Mouse (Mus musculus) right cerebral cortex, postnatal 10 days (tissue): Measurements from ENCODE around the gene Cltb.
"Not testable (repeated sequence)": the region's sequence is repeated elsewhere in the genome, so short reads cannot be mapped to it uniquely, and the experiment has no call there.

ENCODE experiments used
- DNase-seq, 2 experiments: peaks; one replicate each; pipeline ENCODE4 v3.0.0; 2021; ENCODE audit warnings: low spot score in 2 of 2

Cltb gene

DNA sequence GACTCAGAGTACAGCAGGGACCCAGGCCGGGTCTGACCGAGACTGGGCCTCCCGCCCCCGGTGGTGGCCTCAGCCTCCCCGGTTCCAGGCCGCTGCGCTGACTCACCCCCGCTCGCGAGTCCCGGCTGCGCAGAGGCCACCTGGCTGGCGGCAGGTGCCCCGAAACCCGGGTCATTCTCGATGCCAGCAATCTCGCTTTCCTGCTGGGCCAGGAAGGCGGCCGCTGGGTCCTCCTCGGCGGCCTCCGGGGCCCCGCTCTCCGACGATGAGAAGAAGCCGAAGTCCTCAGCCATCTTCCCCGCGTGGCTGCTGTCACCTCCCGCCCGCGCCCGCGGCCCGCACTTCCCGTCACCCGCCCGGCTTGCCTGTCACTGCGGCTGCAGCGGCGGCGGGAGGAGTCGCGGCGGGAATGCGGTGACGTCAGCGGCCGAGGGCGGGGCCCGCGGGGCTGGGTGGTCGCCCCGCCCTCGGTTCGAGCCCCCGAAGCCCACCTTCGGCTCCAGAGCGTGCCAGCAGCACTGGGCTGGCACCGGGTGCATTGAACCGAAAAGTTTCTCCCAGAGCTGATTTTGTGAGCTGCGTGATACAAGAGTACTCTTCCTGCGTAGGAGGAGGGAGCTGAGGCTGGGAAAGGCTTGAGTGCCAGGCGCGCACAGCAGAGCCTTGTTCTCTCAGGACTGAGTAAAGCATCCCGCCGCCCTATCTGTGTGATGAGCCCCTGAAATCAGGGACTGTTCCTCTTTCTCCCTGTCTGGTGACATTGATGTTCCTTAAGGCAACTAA lies at the start of gene Cltb:
Gene Cltb, minus strand, starts transcription at position 373 of the 783 bp plus-strand sequence.
- peak; percentile 93 to 95 for DNase-seq

GRCm38 (mm10) chr13:54660877-54661276 lies 49.7 kb upstream of the Cltb start:
- DNase-seq = no peak

GRCm38 (mm10) chr13:54650461-54650860 lies 39.3 kb upstream of the Cltb start:
- DNase-seq = no peak

DNA sequence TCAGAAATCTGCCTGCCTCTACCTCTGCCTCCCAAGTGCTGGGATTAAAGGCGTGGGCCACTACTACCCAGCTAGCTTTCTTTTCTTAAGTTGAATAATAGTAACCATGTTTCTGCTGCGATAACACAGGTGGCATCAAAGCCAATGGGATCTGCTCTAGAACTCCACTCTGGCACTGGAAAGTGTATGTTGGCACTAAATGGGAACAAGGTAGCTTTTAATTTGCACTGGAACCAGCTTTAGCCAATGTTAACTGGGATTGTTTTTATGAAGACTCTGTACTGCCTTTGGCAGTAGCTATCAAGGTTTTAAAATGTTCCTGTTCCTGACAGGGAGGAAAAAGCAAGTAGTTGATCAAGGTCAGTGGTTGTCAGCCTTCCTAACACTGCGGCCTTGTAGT lies 23.9 kb upstream of the Cltb start:
- no peak for DNase-seq

GRCm38 (mm10) chr13:54632731-54633277 lies 21.7 kb upstream of the Cltb start:
- no peak for DNase-seq

DNA sequence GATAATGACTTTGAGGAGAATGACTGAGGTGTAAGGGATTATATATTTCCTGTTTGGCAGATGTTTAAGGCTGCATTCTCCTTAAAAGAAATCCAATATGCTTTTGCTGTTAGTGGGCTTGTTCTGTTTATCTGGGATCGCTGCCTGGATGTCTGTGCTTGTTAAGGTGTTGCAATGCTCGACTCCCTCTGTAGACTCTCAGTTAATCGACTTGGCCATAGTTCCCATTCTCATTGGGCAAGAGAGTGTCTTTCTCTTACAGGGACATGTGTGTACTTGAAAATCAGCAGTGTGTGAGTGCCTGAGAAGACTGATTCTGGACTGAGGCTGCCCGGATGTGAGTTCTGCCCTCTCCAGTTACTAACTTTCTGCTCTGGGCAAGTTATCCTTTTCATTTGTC lies 18.0 kb upstream of the Cltb start:
- no peak for DNase-seq

GRCm38 (mm10) chr13:54621960-54622521 lies 10.9 kb upstream of the Cltb start:
- DNase-seq = no peak

GRCm38 (mm10) chr13:54621155-54621932 lies 10.2 kb upstream of the Cltb start, which contains the start of gene Faf2:
Gene Faf2 (plus strand): TSS chr13:54621784.
- peak; percentile 98 to 99 for DNase-seq

GRCm38 (mm10) chr13:54616998-54617397 lies 5.9 kb upstream of the Cltb start:
- DNase-seq = no peak

- DNase-seq = no peak
Measured at GRCm38 (mm10) chr13:54616307-54616706, 5.2 kb upstream of the Cltb start.

DNA sequence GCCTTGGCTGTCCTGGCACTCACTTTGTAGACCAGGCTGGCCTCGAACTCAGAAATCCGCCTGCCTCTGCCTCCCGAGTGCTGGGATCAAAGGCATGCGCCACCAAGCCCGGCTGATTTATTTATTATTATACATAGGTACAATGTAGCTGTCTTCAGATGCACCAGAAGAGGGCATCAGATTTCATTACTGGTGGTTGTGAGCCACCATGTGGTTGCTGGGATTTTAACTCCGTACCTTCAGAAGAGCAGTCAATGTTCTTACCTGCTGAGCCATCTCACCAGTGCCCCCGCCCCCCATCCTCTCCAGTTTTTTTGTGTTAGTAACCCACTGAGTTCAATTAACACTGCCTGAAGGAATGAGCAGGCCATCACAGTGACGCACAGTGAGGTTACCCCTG lies 2.0 kb upstream of the Cltb start:
- DNase-seq = not testable (repeated sequence)

DNA sequence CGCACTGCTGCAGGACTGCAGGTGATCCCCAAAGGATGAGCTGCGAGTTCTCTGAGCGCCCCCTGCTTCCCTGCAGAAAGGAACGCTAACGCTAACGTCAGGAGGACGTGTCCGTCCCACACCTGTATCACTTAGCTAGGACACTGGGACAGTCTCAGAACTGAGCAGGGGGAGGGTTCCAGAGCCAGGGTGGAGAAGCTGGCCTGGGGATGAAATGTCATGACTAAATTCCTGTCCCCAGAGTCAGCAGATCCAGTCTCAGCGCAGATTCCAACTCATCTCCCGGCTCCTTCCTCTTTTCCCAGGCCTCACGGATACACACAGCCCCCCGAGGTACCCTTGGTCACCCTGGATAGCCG lies 552 bp downstream of the Cltb start:
- DNase-seq = no peak

- DNase-seq = no peak
Measured at GRCm38 (mm10) chr13:54609301-54609700, 1.8 kb downstream of the Cltb start.

- peak; percentile 67 to 69 for DNase-seq
Measured at GRCm38 (mm10) chr13:54608666-54609065, 2.5 kb downstream of the Cltb start.

DNA sequence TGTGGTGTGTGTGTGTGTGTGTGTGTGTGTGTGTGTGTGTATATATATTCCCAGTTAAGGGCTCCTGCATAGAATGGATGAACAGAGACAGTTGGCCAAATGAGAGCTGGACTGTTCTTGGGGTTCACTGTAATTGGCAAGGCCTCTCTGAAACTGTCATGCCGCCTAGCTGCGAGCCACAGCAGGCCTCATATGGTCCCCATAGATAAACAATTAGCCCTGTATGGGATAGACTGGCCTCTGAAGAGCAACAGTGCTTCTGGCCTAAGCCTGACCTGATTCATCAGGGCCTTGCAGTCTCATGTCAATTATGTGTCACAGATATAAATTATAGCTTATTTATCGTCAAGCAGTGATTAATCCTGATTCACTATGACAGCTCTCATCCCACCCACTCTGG lies 3.1 kb downstream of the Cltb start:
- DNase-seq = no peak

- DNase-seq = no peak
Measured at GRCm38 (mm10) chr13:54607204-54607603, 3.9 kb downstream of the Cltb start.

- no peak for DNase-seq
Measured at GRCm38 (mm10) chr13:54605426-54605825, 5.7 kb downstream of the Cltb start.

- DNase-seq = no peak
Measured at GRCm38 (mm10) chr13:54604221-54604620, 6.9 kb downstream of the Cltb start.

- DNase-seq = no peak
Measured at GRCm38 (mm10) chr13:54603501-54603900, 7.6 kb downstream of the Cltb start.

- no peak for DNase-seq
Measured at GRCm38 (mm10) chr13:54602639-54603111, 8.5 kb downstream of the Cltb start.

DNA sequence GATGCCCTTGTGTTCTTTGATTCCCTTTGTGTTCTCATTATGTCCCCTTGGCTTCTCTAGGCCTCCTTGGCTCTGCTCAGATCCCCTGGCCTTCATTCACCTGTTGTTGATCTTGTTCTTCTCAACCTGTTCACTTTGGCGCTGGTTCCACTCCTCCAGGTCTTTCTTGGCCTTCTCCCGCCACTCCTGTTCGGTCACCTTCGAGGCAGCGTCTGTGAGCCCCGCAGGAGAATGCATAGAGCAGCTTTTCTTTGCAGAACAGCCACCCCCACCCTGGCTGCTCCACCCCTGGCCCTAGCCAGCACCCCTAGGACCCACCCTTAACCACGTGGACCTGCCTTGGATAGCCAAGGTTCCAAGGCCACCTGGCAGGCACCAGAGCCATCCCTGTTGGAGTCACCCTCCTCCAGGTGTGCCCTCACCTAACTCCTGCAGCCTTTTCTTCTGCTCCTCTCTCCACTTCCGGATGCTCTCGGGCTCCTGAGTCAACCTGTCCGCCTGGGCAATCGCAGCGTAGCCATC lies 12.5 kb downstream of the Cltb start:
- DNase-seq = no peak

- no peak for DNase-seq
Measured at GRCm38 (mm10) chr13:54596870-54597269, 14.3 kb downstream of the Cltb start.
